Mouse (Mus musculus) mesoderm, embryonic 11.5 days (tissue): Measurements from ENCODE around the gene Olfr73.
"Not testable (repeated sequence)": the region's sequence is repeated elsewhere in the genome, so short reads cannot be mapped to it uniquely, and the experiment has no call there.

Source experiments
- DNase-seq: peaks from one replicate; pipeline ENCODE4 v3.0.0-alpha.2; 2012; ENCODE audit warnings: low read depth, low spot score

The Olfr73 gene

GRCm38 (mm10) chr2:88037599-88037998 is at the start of gene Olfr73:
Olfr73 (minus strand) TSS chr2:88037699.
- DNase-seq: no peak

DNA sequence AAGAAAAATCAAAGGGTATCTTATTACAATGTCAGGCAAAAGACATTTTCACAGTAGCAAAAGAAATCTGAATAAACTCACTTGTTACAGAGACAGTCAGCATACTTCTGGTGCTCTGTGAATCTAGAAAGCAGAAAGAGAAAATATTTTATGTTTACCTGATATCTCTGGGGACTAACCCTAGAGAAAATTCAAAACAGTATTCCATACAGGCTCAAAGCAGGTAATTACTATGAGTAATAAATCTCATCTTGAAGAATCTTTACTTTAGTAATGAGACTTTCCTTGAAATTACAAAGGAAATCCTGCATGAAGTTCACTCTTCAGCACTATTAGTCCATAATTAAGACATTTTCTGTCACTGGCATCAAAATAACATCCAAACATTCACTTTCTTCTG is 34.2 kb upstream of the Olfr73 start, which contains the start of gene Olfr1163:
Gene Olfr1163, minus strand, starts transcription at position 101 of the 400 bp plus-strand sequence.
- DNase-seq: no peak

DNA sequence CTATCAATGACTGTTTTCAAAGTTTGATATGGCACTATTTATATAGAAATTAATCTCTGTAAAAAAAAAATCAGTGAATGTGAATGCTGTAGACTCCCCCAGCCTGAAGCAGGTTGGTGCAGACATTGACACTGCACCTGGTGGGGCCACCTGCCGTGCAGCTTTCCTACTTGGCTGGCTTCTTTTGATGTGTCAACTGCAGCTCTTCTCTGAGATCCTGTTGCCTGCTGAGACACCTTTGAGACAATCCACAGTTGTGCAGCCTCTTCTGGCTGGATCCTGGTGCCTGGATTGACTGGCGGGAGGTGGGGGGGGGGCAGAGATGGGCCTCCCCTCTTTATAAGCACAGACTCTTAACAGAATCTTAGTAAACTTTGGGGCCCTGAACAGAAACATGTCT is 26.1 kb upstream of the Olfr73 start:
- no peak for DNase-seq

DNA sequence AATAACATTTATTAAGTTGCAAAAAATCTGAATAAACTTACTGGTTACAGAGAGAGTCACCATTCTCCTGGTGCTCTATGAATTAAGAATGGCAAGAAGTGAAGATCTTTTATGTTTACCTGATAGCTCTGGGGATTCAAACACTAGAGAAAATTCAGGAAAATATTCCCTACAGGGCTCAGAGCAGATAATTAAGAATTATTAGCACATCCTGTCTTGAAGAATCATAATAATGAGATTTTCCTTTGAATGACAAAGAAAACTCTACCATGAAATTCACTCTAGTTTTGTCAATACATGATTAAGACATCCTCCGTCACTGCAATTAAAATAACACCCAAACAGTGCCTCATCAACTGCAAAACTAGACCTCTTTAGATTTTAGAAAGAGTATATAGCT is 13.5 kb upstream of the Olfr73 start, which contains the start of gene Olfr1162:
Gene Olfr1162, minus strand, starts transcription at position 101 of the 400 bp plus-strand sequence.
- DNase-seq: no peak

DNA sequence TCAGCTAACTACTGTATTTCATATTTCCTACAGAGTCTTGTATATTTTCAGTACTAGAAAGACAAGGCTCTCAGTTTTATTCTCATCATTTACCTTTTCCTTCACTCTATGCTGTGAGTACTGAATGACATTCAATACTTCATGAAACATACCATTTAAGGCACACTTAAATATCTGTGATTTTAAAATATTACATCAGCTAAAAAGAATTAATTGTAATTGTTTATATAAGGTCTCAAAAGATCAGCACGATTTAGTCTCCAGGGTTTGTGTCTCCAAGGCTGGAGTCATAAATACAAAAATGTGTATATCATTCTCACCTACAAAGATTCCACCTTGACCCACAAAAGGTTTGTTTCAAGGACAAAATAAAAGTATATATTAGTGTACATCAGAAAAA is 15.0 kb downstream of the Olfr73 start, which contains the start of gene Olfr1161:
Gene Olfr1161, plus strand, starts transcription at position 301 of the 400 bp plus-strand sequence.
- DNase-seq: not testable (repeated sequence)

- DNase-seq: no peak
These were observed 29.8 kb downstream of the Olfr73 start, which contains the start of gene Olfr1160 for GRCm38 (mm10) chr2:88007515-88008318. Olfr1160 (minus strand) TSS chr2:88008268.

- no peak for DNase-seq
These were observed 47.7 kb downstream of the Olfr73 start, which contains the start of gene Olfr1158 for GRCm38 (mm10) chr2:87989813-87990212. Olfr1158 (plus strand) TSS chr2:87990113.
